Mouse (Mus musculus) kidney, adult 9 months (tissue): ENCODE results near the gene Srcin1.

Experiments
- DNase-seq: peaks from one replicate; pipeline ENCODE4 v3.0.0; 2022

Gene Srcin1

GRCm38 (mm10) chr11:97500720-97501448 is 75.1 kb downstream of the Srcin1 start:
- no peak for DNase-seq

DNA sequence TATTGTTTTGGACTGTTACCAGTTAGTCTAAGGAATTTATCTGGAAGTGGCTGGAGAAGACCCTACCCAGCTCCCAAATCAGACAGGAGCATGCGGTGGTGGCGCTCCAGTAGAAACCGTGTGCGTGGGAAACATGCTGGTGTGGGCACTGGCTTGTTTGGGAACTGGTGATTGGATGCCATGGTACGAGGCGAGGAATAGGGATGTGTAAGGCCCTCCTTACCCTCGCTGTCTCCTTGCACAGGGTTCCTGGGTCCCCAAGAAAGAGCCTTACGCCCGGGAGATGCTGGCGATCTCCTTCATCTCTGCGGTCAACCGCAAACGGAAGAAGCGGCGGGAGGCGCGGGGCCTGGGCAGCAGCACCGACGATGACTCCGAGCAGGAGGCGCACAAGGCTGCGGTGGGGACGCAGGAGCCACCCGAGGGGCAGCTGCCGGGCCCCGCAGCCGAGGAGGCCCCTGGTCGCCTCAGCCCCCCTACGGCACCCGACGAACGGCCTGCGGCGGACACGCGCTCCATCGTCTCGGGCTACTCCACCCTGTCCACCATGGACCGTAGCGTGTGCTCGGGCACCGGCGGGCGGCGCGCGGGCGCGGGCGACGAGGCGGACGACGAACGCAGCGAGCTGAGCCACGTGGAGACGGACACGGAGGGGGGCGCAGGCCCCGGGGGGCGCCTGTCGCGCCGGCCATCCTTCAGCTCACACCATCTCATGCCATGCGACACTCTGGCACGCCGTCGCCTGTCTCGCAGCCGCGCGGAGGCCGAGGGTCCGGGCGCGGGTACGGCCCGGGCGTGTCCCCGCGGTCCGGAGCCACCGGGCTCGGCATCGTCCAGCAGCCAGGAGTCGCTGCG is 75.9 kb downstream of the Srcin1 start, which contains the start of gene 4933428G20Rik:
4933428G20Rik (minus strand) TSS at position 476 of the 855 bp plus-strand sequence.
- no peak for DNase-seq

DNA sequence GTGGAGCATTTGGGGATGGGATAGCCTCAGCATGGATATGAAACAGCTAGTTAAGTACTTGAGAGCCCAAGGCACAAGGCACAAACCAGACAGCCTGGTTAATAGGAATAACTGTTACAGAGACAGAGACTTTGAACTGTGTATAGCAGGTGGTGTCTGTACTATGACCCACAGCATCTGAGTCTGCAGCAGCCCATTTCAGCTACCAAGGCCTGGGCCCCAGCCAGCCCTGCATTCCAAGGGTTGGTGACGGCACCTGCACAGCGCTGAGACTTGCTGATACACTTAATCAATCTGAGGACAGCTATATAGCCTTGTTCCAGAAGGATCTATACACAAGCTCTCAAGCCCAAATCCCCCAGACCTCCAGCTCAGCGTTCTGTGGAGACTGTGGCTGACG is 78.4 kb downstream of the Srcin1 start:
- peak; percentile 92 for DNase-seq

GRCm38 (mm10) chr11:97492836-97493235 is 83.2 kb downstream of the Srcin1 start:
- peak; percentile 53 for DNase-seq

- DNase-seq, result no peak
These were observed 84.3 kb downstream of the Srcin1 start for GRCm38 (mm10) chr11:97491640-97492039.

- DNase-seq, result peak; percentile 81
These were observed 86.2 kb downstream of the Srcin1 start for GRCm38 (mm10) chr11:97489589-97490324.

DNA sequence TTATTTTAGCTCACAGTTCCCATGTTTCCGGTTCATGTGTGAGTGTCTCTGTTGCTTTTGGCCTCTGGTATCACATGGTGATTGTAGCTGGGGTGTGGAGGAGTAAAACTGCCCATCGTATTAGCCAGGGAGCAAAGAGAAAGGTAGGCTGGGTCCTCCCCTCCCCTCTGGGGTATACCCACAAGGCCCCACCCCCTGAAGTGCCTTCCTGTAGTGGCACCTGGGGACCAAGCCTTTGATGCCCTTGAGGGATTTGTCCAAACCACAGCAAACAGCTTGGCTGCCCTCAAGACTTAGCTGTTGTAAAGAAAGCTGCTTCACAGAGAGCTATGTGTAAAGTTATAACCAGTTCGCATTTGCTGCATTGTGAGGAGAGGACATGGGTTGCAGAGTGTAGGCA is 88.3 kb downstream of the Srcin1 start:
- DNase-seq, result no peak

DNA sequence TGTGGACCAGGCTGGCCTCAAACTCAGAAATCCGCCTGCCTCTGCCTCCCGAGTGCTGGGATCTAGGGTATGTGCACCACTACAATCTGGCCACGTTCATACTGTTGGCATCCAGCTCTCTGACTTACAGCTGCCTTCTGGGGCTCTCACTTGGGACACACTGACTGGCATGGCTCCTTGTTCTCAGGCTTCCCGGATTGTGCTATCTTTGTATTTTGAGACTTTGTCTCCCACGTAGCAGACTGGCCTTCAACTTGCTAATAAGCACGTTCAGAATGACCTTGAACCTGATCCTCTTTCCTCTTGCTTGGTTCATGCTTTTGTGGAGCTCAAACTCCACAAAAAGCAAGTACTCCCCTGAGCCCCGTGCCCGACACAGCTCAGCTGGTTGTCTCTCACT is 90.3 kb downstream of the Srcin1 start:
- DNase-seq, result no peak

GRCm38 (mm10) chr11:97479824-97480223 is 96.2 kb downstream of the Srcin1 start:
- DNase-seq, result no peak

GRCm38 (mm10) chr11:97479085-97479484 is 96.9 kb downstream of the Srcin1 start:
- DNase-seq, result no peak

DNA sequence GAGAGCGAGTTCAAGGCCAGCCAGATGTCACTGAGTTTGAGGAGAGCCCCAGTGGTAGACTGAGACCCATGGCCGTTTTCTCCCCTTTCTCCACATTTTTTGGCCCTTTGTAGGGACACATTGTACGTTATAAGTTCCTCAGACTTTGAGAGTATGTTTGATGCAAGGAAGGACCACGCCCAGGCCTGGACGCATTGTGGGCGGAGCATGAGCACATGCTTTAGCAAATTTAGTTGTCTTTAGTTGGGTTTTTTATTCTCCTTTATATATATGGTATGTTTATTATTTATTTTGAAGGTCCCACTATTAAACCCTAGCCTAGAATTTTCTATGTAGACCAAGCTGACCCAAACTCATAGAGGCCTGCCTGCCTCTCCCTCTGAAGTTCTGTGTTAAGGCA is 97.6 kb downstream of the Srcin1 start:
- DNase-seq, result no peak

- no peak for DNase-seq
These were observed 98.6 kb downstream of the Srcin1 start for GRCm38 (mm10) chr11:97477431-97477830.

- DNase-seq, result peak; percentile 64
These were observed 99.5 kb downstream of the Srcin1 start for GRCm38 (mm10) chr11:97476334-97477095.

DNA sequence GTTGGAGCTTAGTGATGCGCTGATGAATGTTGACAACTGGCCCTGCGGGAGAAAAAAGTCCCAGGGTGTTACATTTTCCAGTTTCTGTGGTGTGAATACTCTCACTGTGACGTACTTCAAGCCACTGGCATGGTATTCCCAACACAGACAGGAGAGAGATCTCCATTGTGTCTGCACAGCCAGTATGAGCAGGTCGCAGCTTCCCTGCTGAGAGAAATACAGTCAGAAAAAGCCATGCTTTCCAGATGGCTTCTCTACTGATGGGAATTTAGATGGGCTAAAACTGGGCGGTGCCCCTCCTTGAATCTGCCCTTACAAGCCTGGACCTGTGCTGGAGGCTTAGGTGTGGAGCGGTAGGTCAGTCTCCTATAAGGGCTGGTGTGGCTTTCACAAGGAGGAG is 104.7 kb downstream of the Srcin1 start:
- no peak for DNase-seq

DNA sequence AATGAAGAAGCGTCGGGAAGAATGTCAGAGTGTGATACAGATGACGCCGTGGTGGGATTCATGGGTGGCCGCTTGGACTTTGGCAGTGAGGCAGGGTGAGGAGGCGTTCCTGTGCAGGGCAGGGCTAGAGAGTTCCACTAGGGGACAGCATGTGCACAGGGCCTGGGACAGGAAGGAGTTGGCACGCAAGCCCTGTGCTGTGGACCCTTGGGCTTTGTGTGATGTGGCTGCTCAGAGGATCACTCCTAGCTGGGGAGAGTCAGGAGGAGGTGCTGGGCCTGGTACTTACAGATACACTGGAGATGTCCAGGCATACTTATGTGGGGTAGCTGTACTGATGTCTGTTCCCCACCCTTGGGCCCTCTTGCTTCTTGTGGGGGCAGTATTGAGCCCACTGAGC is 106.2 kb downstream of the Srcin1 start:
- no peak for DNase-seq

DNA sequence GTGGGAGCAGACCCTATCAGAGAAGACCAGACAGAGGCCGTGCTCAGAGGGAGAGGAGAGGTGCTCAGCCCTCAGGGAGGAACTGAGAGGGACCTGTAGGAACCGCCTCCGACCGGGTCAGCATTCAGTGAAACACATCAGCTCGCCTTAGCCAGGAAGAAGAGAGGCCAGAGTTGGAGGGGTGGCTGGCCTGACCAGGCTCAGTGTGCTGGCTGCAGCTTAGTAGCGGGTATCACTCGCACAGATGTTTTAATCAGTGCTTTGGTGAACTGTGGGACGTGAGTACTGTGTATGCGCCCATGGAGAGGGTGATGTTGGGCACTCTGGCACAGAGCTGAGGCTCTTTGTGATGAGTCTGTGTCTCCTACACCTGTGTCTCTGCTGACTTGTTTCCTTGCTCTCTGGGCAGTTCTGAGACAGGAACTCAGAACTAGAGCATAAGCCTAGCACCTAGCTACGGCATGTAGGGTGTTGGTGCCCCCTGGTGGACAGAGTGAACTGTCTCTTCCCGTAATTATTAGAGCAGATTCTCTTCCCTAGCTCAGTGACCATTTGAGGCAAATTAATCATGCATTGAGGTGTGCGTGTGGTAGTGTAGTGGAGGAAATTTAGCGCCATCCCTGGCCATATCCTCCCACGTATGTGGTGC is 107.2 kb downstream of the Srcin1 start:
- peak; percentile 88 for DNase-seq

DNA sequence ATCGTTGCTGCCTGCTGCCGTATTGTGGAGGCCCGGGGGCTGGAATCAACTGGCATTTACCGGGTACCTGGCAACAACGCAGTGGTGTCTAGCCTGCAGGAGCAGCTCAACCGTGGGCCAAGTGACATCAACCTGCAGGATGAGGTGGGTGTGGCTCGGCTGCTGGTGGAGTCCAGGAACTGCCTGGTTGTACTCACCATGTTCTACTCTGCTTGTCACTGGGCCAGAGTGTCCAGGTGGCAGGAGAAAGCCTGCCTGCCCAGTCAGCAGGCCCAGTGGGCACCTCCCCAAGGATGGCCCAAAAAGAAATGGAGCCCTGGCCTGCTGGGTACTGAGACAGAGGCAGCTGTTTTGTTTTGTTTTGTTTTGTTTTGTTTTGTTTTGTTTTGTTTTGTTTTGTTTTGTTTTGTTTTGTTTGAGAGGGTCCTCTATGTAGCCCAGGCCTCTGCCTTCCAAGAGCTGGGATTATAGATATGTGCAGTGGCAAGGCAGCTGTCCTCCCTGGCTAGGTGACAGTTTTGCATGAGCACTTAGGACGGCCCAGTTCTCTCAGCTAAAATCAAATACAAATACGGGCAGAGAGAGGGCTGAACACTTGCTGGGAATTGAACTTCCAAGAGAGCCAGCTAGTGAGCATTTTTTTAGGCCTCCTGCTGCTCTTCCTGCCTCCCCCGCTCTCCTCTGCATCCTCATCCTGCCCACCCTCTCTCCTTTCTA is 109.4 kb downstream of the Srcin1 start:
- no peak for DNase-seq

- DNase-seq, result no peak
These were observed 110.0 kb downstream of the Srcin1 start for GRCm38 (mm10) chr11:97465957-97466356.

DNA sequence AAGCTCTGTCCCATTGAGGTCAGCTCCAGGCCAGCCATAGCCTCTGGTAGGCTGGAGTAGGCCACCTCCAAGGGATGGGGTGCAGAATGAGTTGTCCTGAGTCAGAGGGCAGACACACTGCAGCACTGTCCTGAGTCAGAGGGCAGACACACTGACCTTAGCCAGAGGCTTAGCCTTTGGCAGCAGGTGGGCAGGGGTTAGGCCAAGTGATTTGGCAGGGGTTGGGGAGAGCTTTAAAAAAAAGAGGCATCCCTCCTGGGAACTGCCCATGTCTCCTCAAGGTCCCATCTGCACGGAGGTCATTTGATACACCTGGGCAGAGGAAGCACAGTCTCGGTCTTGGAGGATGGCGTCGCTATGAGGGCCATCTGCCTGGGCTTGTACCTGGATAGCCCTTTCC is 112.0 kb downstream of the Srcin1 start:
- DNase-seq, result no peak

DNA sequence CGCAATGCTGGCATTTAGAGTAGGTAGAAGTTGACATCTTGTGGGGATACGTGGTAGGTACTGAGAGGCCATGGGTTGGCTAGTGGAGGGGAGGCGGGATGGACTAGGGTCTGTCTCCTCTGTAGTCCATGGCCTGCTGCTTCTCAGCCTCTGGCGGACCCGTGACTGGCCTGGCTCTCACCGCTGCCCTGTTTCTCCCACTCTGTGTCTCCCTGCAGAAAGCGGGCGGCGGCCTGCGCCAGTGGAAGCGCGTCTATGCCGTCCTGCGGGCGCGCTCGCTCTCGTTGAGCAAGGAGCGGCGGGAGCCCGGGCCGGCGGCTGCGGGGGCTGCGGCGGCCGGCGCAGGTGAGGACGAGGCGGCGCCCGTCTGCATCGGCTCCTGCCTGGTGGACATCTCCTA is 112.8 kb downstream of the Srcin1 start:
- no peak for DNase-seq

DNA sequence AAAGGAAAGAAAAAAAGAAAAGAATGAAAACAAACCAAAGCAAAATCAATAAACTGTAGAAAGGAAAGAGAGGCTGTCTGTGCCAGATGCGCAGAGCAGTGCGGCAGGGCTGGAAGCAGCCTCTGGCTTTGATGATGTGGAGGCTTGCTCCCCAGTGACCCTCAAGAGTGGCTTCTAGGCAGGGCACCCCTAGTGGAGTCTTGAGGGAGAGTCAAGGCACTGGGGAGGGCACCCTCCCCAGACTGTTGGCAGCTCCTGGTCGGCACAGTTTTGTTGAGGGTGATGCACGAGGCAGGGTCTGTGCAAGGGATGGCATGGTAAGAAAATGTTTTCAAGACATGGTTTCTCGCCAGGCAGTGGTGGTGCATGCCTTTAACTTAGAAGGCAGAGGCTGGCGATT is 113.4 kb downstream of the Srcin1 start:
- no peak for DNase-seq
